Mouse (Mus musculus): ENCODE data around the gene Nynrin.
A peak's percentile ranks its signal among the peaks of the same experiment; 100 is the strongest.

DNA sequence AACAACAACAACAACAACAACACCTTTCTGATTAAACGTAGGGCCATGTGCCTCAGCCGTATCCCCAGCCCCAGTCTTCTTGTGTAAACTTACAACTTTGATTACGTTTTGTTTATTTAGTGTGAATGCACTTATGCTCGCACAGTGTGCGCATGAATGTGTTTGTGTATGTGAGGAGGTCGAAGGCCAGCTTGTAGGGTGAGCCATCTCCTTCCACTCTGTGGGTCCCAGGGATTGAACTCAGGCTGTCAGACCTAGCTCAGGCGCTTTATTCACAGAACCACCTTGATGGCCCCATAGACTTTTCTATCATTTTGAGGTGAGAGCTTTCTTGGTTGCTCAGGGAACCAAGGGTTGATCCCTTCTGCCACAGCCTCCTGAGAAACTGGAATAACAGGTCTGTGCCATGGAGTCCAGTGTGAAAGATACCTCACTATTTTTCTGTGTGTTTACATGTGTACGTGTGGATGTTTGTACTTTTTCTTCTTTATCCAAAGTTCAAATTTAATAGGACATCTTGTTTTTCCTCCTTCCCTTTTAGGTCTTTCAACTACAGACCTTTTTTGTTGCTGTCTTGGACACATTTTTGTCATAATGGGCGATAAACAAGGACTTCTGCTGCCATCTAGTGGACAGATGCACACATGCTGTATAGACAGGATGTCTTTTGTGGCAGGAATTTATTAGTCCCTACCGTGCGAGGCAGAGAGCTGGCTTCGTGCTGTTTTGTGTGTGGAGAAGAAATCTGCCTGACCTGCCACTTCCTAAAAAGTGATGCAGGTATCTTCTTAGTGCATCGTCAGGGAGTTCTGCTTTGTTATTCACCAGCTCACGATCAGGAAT, 64.7 kb downstream of the Nynrin start:
- TF ChIP-seq POLR2A (IDR thresholded peaks at IDR 0.05; ENCODE audit: low read depth, low read length) = no peak
- 0 out of 2 replicates have a peak, but pooled peaks have one; percentile 5 for TF ChIP-seq CTCF (IDR thresholded peaks at IDR 0.05; ENCODE audit: borderline replicate concordance, insufficient read depth, low read length)

Measured in embryonic fibroblast, embryonic 13.5 days (primary cell).